Mouse (Mus musculus) hindbrain, embryonic 14.5 days (tissue): ENCODE results near the gene Gm49361. TPM values are rescaled to one million over a fixed set of nuclear protein-coding genes. Genes with fewer than 3 reads are reported as not detected.

Experiments used
- ATAC-seq: fragments of 200-750 bp; cut with Nextera tagmentation; 2 replicates; pipeline ENCODE4 v1.8.0; 2017; ENCODE audit warnings: moderate number of reproducible peaks, mild to moderate bottlenecking, moderate TSS enrichment, moderate library complexity; ENCODE audit not compliant: low FRiP score
- DNase-seq: peaks from one replicate; pipeline ENCODE4 v3.0.0-alpha.2; 2015; ENCODE audit warnings: low spot score
- H3K27ac ChIP-seq: fragments of 300-500 bp; sonication (generic); 2 replicates; pipeline ENCODE4 v1.5.1; 2014; ENCODE audit warnings: mild to moderate bottlenecking, moderate library complexity
- H3K27me3 ChIP-seq: fragments of 300-500 bp; sonication (generic); 2 replicates; pipeline ENCODE4 v1.6.1; 2014; ENCODE audit warnings: mild to moderate bottlenecking, low read length, mixed read lengths; ENCODE audit not compliant: control insufficient read depth, insufficient read depth
- H3K36me3 ChIP-seq: fragments of 300-500 bp; sonication (generic); replicated peaks from 2 replicates; pipeline ENCODE4 v1.6.1; 2014; ENCODE audit not compliant: control insufficient read depth, insufficient read depth
- H3K4me1 ChIP-seq: fragments of 300-500 bp; sonication (generic); replicated peaks from 2 replicates; pipeline ENCODE4 v1.6.1; 2014; ENCODE audit warnings: antibody characterized with exemption, low read length, mixed read lengths; ENCODE audit not compliant: control insufficient read depth, insufficient read depth
- H3K4me2 ChIP-seq: fragments of 300-500 bp; sonication (generic); replicated peaks from 2 replicates; pipeline ENCODE4 v1.6.1; 2014; ENCODE audit warnings: mild to moderate bottlenecking, moderate library complexity
- H3K4me3 ChIP-seq: fragments of 300-500 bp; sonication (generic); replicated peaks from 2 replicates; pipeline ENCODE4 v1.5.1; 2014; ENCODE audit warnings: mild to moderate bottlenecking, low read length
- H3K9ac ChIP-seq: fragments of 300-500 bp; sonication (generic); 2 replicates; pipeline ENCODE4 v1.6.1; 2014
- H3K9me3 ChIP-seq: fragments of 300-500 bp; sonication (generic); 2 replicates; pipeline ENCODE4 v1.6.1; 2016; ENCODE audit warnings: low read length; ENCODE audit not compliant: control insufficient read depth
- WGBS: fragments of 180-500 bp; shearing (Covaris S2); extraction: QIAGEN DNeasy Blood & Tissue Kit; methylation state at CpG from one replicate; pipeline ENCODE4 v1.1.7; 2014; 5-methylcytosine and 5-hydroxymethylcytosine counted together
- polyA plus RNA-seq: library from polyadenylated mRNA; unstranded; fragments of >200 nt; fragmentation: Nextera tagmentation; extraction: Ambion mirVana; gene quantifications from 2 replicates; pipeline ENCODE4 v1.2.1, GENCODE M21; 2014

The Gm49361 gene
- polyA plus RNA-seq, 1 experiment from 2014 or later = not detected

GRCm38 (mm10) chr14:57736141-57736540 is 9.8 kb downstream of the Gm49361 start:
- Histone ChIP-seq H3K4me3 (no peak overlapping the region), H3K36me3 (no peaks in the 10 kb centered on the region), H3K9me3 (no peaks in the 10 kb centered on the region), H3K4me1 (0 out of 2 replicates have a peak, but pooled peaks cover 8% of the 10 kb centered on the region), H3K4me2 (no peak overlapping the region), H3K27me3 (no peaks in the 10 kb centered on the region), H3K9ac (no peak overlapping the region), H3K27ac (no peak overlapping the region)
- 72% methylated on average over 4 of the region's 4 CpGs for WGBS
- DNase-seq = no peak
- ATAC-seq = no peak

GRCm38 (mm10) chr14:57732668-57733293 is 13.1 kb downstream of the Gm49361 start:
- WGBS = 31% methylated on average over 6 of the region's 6 CpGs
- Histone ChIP-seq H3K36me3 (no peaks in the 10 kb centered on the region), H3K4me2 (no peak overlapping the region), H3K9me3 (no peaks in the 10 kb centered on the region), H3K4me1 (peaks cover 21% of the 10 kb centered on the region), H3K27me3 (no peaks in the 10 kb centered on the region), H3K27ac (no peak overlapping the region), H3K9ac (no peak overlapping the region), H3K4me3 (no peak overlapping the region)
- ATAC-seq (no peak), DNase-seq (no peak)

- Histone ChIP-seq H3K27ac (peak overlapping the region; percentile 54), H3K9ac (no peak overlapping the region; the same call in 1 of the 2 replicates), H3K4me3 (no peak overlapping the region), H3K36me3 (no peaks in the 10 kb centered on the region), H3K4me1 (peaks cover 21% of the 10 kb centered on the region), H3K9me3 (no peaks in the 10 kb centered on the region), H3K27me3 (no peaks in the 10 kb centered on the region), H3K4me2 (no peak overlapping the region)
- DNase-seq (no peak), ATAC-seq (peak; percentile 75; the same call in 1 of the 2 replicates)
- WGBS = 19% methylated on average over 9 of the region's 9 CpGs
Observed at GRCm38 (mm10) chr14:57730527-57730926, 15.4 kb downstream of the Gm49361 start.

GRCm38 (mm10) chr14:57729975-57730499 is 15.9 kb downstream of the Gm49361 start:
- ATAC-seq (peak; percentile 78; the same call in 1 of the 2 replicates), DNase-seq (no peak)
- Histone ChIP-seq H3K36me3 (no peaks in the 10 kb centered on the region), H3K9me3 (no peaks in the 10 kb centered on the region), H3K27me3 (no peaks in the 10 kb centered on the region), H3K4me1 (peaks cover 21% of the 10 kb centered on the region), H3K9ac (no peak overlapping the region; the same call in 1 of the 2 replicates), H3K27ac (peak overlapping the region; percentile 54), H3K4me3 (no peak overlapping the region), H3K4me2 (no peak overlapping the region)
- WGBS = 41% methylated on average over 5 of the region's 5 CpGs

- Histone ChIP-seq H3K27me3 (no peaks in the 10 kb centered on the region), H3K4me1 (peaks cover 21% of the 10 kb centered on the region), H3K36me3 (no peaks in the 10 kb centered on the region), H3K4me2 (no peak overlapping the region), H3K9ac (no peak overlapping the region), H3K9me3 (no peaks in the 10 kb centered on the region), H3K27ac (peak overlapping the region; percentile 54), H3K4me3 (no peak overlapping the region)
- DNase-seq = no peak
- no peak for ATAC-seq
- 86% methylated on average over 8 of the region's 8 CpGs for WGBS
Observed at GRCm38 (mm10) chr14:57729364-57729763, 16.5 kb downstream of the Gm49361 start.

GRCm38 (mm10) chr14:57726172-57726571 is 19.7 kb downstream of the Gm49361 start:
- DNase-seq (no peak), ATAC-seq (no peak)
- H3K36me3 ChIP-seq = no peaks in the 10 kb centered on the region
- peaks cover 14% of the 10 kb centered on the region for H3K4me1 ChIP-seq
- no peak overlapping the region for H3K27ac ChIP-seq
- H3K4me2 ChIP-seq = no peak overlapping the region
- no peak overlapping the region for H3K9ac ChIP-seq
- no peaks in the 10 kb centered on the region for H3K27me3 ChIP-seq
- no peaks in the 10 kb centered on the region for H3K9me3 ChIP-seq
- H3K4me3 ChIP-seq = no peak overlapping the region
- WGBS = 80% methylated on average over 8 of the region's 8 CpGs

GRCm38 (mm10) chr14:57724473-57724872 is 21.4 kb downstream of the Gm49361 start:
- H3K27me3 ChIP-seq = no peaks in the 10 kb centered on the region
- no peak overlapping the region for H3K9ac ChIP-seq
- no peak overlapping the region for H3K27ac ChIP-seq
- ATAC-seq (no peak), DNase-seq (no peak)
- H3K4me2 ChIP-seq = no peak overlapping the region
- H3K4me3 ChIP-seq = no peak overlapping the region
- 79% methylated on average over 4 of the region's 4 CpGs for WGBS
- no peaks in the 10 kb centered on the region for H3K9me3 ChIP-seq
- 0 out of 2 replicates have a peak, but pooled peaks cover under 1% of the 10 kb centered on the region for H3K4me1 ChIP-seq
- no peaks in the 10 kb centered on the region for H3K36me3 ChIP-seq

- H3K9ac ChIP-seq = no peak overlapping the region
- WGBS = 91% methylated on average over 4 of the region's 4 CpGs
- H3K4me2 ChIP-seq = no peak overlapping the region
- H3K27me3 ChIP-seq = no peaks in the 10 kb centered on the region
- DNase-seq (no peak), ATAC-seq (no peak)
- no peaks in the 10 kb centered on the region for H3K36me3 ChIP-seq
- no peak overlapping the region for H3K27ac ChIP-seq
- no peak overlapping the region for H3K4me3 ChIP-seq
- H3K9me3 ChIP-seq = no peaks in the 10 kb centered on the region
- H3K4me1 ChIP-seq = 0 out of 2 replicates have a peak, but pooled peaks cover 3% of the 10 kb centered on the region
Observed at GRCm38 (mm10) chr14:57718245-57718644, 27.7 kb downstream of the Gm49361 start.

GRCm38 (mm10) chr14:57716601-57717245 is 29.2 kb downstream of the Gm49361 start:
- H3K9ac ChIP-seq = no peak overlapping the region
- H3K36me3 ChIP-seq = no peaks in the 10 kb centered on the region
- H3K27ac ChIP-seq = no peak overlapping the region
- H3K4me2 ChIP-seq = no peak overlapping the region
- 0 out of 2 replicates have a peak, but pooled peaks cover 3% of the 10 kb centered on the region for H3K4me1 ChIP-seq
- H3K9me3 ChIP-seq = no peaks in the 10 kb centered on the region
- H3K4me3 ChIP-seq = no peak overlapping the region
- DNase-seq (no peak), ATAC-seq (no peak)
- H3K27me3 ChIP-seq = no peaks in the 10 kb centered on the region
- WGBS = 47% methylated on average over 4 of the region's 4 CpGs
